Mouse (Mus musculus): ENCODE measurements at regions not wholly inside any gene's neighbourhood (a gene's known extent, or its start where the extent isn't known, plus 50 kb on each side); places are given as distances from the start of the nearest gene placed in this dataset.

DNA sequence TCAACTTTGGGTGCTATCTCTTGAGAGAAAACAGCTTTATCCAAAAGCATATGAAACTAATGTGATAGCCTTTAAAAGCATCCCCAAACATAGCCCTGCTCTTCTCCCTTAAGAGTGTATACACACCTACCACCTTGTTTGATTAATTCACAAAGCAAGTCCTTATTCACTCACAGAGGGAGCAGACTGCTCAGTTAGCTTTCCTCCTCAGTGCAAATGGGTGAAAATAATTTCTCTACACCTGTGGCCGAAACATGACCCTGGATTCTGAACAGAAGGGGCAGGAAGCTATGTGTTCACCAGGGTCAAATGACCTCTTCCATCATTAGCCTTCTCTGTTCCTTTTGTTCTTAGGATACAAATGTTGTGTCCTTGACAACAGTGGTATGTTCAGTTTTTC, 181.2 kb upstream of the Camk1g start:
- ATAC-seq (ENCODE audit: insufficient number of reproducible peaks, low FRiP score, low TSS enrichment) = no peak

DNA sequence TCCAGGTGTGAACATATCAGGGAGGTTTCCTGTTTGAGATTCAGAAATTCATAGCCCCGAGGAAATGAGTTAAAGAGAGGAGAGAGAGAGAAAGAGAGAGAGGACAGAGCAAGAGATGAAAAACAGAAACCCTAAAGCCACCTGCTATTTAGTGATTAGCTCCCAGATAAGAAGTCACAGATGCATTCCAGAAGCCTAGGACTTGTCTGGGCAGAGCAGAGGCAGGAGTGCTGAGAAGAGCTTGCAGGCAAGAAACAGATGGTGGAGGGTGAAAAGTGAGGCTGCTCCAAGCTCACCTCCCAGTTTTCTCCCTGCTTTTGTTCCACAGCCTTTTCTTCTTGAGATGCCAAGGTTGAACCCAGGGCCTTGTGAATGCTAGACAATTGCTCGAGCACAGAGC, 180.7 kb upstream of the Camk1g start:
- ATAC-seq (ENCODE audit: insufficient number of reproducible peaks, low FRiP score, low TSS enrichment) = no peak

DNA sequence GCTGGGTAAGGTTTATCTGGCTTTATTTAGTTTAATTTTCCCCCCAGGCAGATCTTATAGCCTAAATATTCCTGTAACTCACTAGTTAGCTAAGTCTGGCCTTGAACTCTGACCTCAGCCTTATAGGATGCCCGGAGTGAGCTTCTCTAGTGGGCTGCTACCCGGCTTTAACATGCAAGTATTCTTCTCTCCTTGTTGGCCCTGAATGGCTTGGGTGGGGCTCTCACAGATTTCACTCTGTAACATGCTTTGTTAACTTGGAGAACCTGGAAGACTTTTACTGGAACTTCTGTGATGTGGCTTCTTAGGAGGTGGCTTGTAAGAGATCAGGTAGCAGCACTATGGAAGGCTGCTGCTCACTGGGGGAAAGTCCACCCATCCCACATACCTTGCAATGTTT, 177.3 kb upstream of the Camk1g start:
- no peak for ATAC-seq (ENCODE audit: insufficient number of reproducible peaks, low FRiP score, low TSS enrichment)

DNA sequence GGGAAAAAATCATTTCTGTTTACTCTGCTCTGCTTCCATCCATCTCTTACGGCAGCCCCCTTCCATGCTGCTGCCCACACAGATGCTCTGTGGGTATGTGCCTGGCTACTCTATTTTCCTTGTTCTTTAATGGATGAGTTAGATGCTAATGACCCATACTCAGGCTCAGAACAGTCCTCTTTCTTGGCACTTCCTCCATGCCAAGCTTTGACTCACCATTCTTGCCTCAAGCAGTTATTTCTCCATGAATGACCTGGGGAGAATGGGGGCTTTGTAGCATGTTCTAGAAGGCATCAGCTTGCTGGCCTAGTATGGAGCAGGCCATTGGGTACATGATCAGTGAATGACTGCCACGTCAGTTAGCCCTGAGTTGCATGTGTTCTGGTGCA, 175.9 kb upstream of the Camk1g start:
- no peak for ATAC-seq (ENCODE audit: insufficient number of reproducible peaks, low FRiP score, low TSS enrichment)

DNA sequence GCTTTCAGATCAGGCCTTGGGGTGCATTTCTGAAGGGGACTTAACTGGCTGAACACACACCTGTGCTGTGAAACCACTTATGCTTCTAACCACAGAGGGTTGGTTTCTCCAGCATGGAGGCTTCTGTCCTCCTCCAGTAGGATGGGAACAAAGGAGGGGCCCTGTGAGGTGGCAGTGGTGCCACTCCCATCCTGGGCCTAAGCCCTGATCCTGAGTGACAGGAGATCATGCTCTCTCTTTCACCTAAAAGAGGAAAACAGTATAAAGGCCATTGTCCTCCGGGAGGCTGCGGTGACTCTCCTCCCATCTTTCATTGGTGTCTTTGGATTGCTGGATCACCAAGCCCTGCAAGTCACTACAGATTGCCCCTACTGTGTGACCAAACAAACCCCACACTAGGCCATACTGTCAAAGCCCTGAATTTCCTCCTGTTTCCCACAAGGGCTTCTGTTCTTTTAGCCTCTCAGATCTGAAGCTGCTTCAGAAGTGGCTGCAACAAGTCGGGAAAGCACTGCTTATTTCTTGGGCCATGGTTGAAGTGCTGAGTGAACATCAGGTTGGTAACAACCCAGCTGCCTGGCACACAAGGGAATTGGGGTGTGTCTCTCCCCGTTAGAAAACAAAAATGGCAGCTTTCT, 175.4 kb upstream of the Camk1g start:
- no peak for ATAC-seq (ENCODE audit: insufficient number of reproducible peaks, low FRiP score, low TSS enrichment)

DNA sequence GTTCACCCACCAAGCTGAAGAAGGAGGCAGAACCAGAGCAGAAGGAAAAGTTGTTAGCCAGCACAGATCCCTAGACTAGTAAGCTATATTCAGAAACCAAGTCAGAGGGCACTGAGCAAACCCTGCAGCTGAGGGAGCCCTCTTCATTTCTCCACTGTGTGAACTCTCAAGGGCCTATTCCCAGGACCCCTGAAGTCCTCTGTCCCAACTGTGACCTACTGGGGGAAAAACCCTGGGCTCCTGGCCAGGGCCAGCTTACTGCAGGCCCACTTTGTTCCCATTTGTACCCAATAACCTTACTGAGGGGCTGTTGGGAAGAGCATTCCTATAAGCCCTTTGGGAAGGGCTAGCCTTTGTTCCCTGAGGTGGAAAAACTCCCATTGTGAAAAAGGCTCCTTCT, 174.7 kb upstream of the Camk1g start:
- ATAC-seq (ENCODE audit: insufficient number of reproducible peaks, low FRiP score, low TSS enrichment) = no peak

DNA sequence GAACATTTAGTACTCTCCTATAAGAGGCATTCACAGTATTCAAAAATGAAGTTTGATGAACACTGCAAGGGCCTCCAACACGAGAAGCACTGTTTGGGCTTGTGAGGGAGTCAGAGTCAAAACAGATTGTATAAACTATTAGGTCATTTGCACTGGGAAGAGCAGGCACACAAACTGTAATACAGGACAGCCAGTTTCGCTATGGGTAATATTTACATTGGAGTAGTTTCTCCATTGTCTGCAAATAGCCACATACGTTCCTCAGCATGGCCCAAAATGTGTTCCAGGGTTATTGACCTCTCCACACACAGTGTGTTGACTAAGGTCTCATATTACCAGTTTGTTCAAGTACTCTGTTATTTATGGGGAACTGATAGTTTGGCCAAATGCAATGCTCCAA, 173.7 kb upstream of the Camk1g start:
- ATAC-seq (ENCODE audit: insufficient number of reproducible peaks, low FRiP score, low TSS enrichment) = no peak

DNA sequence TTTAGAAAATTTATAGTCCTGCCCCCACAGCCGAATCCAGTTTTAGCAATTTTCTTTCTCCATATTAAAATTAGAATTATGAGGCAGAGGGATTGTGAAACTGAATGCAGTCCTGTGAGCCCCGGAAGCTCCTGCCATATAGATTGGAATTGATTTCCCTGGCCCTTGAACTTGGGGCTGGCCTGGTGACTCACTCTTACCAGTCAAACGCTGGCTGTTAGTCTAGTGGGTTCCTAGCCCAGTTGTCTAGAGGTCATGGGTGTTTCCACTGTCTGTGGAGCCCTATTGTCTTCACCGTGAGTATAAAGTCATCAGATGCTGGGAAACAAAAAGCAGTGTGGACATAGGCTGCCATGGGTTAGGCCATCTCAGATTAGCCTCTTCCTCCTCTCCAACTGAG, 173.2 kb upstream of the Camk1g start:
- ATAC-seq (ENCODE audit: insufficient number of reproducible peaks, low FRiP score, low TSS enrichment) = no peak

DNA sequence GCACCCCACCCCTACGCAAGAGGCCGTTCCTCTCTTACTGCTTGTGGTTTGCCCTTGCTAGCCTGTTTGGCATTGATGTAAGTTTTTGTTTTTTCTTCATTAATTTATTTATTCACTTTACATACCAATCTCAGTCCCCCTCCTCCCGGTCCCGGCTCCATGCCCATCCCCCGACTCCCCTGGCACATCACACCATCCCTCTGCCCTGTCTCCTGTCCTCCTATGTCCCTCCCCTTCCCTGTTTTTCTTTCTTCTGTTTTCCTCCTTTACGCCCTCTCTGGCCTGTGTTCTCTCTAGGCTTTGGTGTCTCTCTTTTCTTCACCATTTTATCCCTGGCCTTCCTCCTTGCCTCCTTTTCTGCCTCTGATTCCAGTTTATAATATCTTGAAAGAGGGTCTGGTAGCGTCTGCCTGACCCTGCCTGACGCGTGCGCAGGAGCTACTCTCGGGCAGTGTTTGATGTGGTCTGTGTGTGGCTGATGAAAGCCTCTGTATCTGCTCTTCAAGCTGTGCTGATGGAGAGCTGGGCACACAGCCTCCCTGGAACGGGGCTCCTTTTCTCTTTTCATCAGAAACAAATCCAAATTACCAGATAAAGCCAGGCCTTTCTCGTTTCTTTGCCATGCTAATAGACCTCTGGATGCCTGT, 172.0 kb upstream of the Camk1g start:
- ATAC-seq (ENCODE audit: insufficient number of reproducible peaks, low FRiP score, low TSS enrichment) = no peak

DNA sequence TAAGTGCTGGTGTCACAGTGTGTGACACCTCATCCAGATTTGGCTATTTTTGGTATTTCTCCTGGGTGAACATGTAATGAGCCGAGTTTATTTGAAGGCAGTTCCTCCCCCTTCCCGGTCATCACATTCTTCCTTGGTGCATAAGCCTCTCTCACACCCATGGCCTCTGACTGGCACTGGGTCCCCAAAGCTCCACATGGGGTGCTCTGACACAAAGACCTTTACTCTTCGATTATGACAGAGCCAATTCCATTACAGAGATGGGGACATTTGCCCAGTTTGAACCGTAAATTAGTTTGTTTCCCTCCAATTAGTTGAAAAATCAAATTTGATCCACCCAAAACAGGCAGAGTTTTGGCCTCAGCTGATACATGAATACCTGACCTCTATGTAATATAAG, 171.2 kb upstream of the Camk1g start:
- ATAC-seq (ENCODE audit: insufficient number of reproducible peaks, low FRiP score, low TSS enrichment) = no peak

DNA sequence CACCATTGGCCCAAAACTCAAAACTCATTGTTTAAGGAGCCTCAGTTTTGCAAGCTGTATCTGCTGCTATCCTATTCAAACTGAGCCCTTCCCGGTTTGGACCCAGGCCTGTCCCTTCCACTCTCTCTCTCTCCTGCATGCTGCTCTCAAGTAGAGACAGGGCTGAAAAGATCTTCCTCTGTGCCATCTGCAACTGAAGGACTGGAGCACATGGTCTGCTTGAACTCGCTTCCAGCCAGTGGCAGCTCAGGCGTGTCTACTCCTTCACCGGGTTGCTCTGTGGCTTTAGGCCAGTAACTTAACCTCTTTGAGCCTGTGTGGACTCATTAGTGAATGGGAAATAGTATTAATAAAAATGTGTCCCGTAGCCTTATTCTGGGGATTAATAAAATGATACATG, 170.4 kb upstream of the Camk1g start:
- no peak for ATAC-seq (ENCODE audit: insufficient number of reproducible peaks, low FRiP score, low TSS enrichment)

DNA sequence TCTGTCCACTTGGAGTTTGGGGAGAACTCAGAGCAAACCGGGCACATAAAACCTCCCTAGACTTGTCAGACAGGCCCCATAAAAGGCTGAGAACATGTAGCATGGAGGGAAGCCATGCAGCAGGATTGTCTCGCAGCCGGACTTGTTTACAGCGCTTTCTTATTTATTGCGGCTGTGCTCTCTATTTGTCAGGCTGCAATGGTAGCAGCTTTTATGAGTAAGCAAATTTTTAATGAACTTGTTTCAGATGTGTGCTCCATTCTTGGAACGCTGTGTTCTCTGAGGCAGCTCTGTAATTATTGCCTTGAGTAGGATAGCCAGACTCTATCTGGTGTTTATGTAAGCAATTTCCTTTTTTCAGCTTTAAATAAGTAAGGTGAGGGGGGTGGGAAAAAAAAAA, 169.2 kb upstream of the Camk1g start:
- ATAC-seq (ENCODE audit: insufficient number of reproducible peaks, low FRiP score, low TSS enrichment) = no peak

DNA sequence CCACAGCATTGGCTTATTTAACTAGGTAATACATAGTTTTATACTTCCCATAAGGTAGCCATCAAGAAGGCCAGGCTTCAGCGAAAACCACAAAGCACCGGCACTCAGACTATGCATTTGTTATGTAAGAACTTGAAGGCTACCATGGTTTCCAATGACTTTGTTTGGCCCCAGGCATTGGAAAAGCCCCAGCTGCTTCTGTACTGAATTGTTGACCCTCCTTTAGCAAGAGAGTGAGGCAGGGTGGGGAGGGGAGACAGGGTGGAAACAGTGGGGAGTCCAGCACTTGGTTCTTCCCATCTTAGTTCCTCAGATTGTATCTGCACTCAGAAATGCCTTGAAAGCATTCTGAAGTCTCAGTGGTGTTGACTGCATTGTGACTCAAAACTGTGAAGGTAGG, 168.3 kb upstream of the Camk1g start:
- ATAC-seq (ENCODE audit: insufficient number of reproducible peaks, low FRiP score, low TSS enrichment) = no peak

DNA sequence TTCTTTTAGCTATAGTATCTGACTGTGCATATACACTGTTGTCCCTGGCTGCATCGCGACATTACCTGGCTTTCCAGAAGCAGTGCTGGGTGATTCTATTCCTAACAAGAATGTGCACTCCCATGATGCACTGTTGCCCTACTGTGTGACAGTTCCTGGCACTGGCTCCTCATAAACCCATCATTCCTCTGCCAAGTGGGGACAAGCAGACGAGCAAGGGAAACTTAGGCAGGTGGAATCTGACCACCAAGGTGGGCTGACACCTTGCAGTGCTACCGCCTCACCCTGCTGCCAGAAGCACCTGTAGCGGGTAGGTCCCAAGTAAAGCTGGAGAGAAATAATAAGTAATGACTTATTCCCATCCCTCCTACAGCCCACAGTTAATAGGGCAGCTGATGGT, 167.5 kb upstream of the Camk1g start:
- no peak for ATAC-seq (ENCODE audit: insufficient number of reproducible peaks, low FRiP score, low TSS enrichment)

DNA sequence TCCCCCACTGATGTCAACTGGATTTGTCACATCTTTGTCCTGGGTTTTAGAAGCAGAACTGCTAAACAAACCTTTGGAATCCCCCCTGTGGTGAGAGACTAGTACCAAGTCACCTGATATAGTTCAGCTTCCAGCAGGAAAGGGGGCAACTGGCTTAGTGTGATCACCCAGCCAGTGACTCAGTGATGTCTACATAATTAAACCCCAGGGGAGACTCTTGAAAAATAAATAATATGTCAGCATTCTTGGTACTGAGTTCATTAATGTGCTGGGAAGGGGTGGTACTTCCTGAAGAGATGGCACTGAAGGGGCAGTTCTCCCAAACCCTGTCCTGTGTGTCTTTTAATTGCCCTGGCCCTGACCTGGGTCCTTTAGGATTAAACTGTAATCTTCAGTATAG, 166.5 kb upstream of the Camk1g start:
- ATAC-seq (ENCODE audit: insufficient number of reproducible peaks, low FRiP score, low TSS enrichment) = no peak

DNA sequence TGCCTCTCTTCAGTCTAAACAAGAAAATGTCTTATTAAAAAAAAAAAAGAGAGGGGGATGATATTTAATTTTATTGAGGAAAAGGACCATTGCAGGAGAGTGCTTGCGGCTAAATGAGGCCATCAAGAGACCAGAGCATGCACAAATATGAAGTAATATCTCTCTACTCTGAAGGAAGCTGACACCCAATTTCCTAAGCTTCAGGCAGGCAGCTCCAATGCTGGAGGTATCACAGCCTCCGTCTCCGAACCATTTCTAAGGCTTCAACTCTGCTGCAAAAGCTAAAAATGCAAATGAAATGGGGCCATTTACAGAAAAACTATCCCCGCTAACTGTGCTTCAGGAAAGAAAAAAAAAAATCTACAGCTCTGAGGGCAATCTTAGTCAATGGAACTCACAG, 164.4 kb upstream of the Camk1g start:
- no peak for ATAC-seq (ENCODE audit: insufficient number of reproducible peaks, low FRiP score, low TSS enrichment)

DNA sequence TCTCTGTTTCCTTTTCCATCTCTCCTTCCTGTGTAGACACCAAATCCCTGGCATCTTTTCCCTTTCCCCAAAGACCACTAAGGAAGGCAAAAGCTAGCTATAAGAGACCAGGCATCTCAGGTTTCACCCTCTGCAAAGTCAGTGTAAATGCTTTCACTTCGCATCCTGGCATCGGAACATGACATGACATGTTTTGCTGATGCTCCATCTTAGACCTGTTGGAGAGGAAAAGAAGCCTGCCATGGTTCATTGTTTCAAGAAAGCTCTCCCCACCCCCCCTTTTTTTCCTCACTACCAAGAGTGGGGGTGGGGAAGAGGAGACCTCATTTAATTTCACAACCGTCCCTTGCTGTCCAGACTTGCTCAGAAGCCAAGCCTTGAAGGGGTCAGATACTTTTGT, 156.4 kb upstream of the Camk1g start:
- ATAC-seq (ENCODE audit: insufficient number of reproducible peaks, low FRiP score, low TSS enrichment) = no peak

DNA sequence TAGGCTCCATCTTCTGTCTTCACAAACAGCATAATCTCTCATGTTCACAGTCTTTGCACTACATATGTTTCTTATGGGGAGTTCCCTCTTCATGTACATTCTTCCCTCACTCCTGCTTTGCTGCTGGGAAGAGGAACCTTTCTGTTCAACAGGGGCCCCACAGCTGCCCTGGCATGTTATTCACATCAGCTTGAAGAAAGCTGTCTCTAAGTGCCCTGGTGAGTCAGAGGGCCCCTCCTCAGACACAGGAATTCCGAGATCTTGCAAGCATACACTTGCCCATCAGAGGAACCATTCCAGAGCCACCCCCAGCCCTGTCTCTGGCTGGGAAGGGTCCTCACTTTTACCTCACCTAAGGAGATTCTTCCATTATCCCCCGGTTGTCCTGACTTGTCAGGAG, 151.9 kb upstream of the Camk1g start:
- ATAC-seq (ENCODE audit: insufficient number of reproducible peaks, low FRiP score, low TSS enrichment) = no peak

DNA sequence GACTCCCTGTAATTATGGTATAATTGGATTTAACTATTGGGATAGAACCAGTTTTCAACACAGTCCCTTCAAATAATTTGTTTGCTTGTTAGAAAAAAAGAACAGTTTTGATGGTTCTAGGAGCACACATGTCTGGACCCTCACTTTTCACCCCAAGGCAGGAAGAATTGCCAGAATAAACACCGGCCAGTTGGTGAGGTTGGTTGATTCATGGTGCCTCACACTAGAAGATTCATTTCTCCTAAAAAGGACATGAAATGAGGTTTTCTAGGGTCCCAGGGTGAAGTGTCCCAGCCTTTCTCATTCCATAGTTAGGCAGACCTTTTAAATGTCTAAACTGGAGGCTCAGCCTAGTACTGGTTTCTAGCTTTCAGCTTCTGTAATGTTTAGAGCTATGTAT, 148.7 kb upstream of the Camk1g start:
- ATAC-seq (ENCODE audit: insufficient number of reproducible peaks, low FRiP score, low TSS enrichment) = no peak

DNA sequence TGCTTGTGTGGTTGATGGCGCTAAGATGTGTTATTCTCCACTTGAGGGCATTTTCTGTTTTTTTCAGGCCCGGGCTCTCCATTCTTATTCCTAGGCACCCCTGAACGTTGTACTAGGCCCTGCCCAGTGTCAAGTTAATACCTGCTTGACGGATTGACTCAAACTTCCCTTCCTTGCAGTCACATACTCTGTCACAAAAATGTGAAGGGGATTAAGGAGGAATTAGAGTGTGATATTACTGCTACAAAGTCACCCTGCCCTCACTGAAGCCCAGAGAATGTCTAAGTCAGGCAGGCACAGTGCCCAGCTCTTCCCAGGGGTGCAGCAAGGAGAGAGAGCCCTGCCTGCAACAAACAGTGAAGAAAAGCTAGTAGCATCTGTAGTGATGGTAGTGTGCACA, 147.9 kb upstream of the Camk1g start:
- no peak for ATAC-seq (ENCODE audit: insufficient number of reproducible peaks, low FRiP score, low TSS enrichment)

DNA sequence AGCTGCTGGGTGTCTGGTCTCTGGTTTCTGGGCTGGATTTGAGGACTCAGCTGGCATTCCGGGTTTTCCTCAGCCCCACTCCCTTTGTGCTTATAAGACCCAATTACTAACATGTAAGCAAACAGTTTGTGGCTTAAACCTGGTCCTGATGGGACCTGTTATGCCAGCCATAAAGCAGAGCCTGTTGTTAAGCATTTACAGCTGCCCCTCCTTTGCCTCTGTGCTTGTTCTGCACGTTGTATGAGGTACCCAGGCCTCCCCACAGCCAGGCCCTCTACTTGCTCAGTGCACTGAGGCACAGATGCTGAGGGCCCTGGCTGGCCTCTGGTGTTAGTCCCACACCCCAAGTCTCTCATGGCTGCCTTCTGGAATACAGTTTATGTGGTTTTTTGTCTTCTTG, 147.2 kb upstream of the Camk1g start:
- no peak for ATAC-seq (ENCODE audit: insufficient number of reproducible peaks, low FRiP score, low TSS enrichment)

DNA sequence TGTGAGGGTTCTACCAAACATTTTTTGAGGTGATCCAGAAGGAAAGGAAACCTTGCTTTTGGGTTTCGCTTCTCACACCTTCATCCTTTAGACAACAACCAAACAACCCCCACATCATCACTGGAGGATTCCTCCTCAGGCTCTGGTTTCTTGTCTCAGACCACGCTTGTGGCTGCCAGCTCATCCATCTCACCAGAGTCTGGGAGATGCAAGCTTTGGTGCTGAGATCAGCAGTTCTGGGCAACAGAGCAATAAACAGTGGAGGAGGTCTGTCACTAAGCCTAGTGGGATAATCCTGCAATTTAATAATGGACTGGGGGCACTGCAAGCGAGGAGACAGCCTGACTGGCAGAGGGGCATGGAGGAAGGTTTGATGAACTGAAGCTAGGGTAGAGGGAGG, 146.3 kb upstream of the Camk1g start:
- ATAC-seq (ENCODE audit: insufficient number of reproducible peaks, low FRiP score, low TSS enrichment) = no peak
